Mouse (Mus musculus): ENCODE results near the gene Rab24.
A peak's percentile ranks its signal among the peaks of the same experiment; 100 is the strongest.

- no peak for TF ChIP-seq CTCF (IDR thresholded peaks at IDR 0.05; ENCODE audit: low read depth, low read length)
- no peak for TF ChIP-seq GATA1 (IDR thresholded peaks at IDR 0.05; ENCODE audit: borderline replicate concordance, low read length)
- TF ChIP-seq POLR2AphosphoS5 (IDR thresholded peaks at IDR 0.05; ENCODE audit: insufficient replicate concordance, low read depth, low read length) = 0 out of 2 replicates have a peak, but pooled peaks have one; percentile 14
Observed at GRCm38 (mm10) chr13:55321434-55322129, at the start of gene Rab24.
